Mouse (Mus musculus) liver, embryonic 12.5 days (tissue): ENCODE results near the gene Cer1. TPM values are rescaled to one million over a fixed set of nuclear protein-coding genes. Genes with fewer than 3 reads are reported as not detected.

Experiments
- ATAC-seq: fragments of 200-750 bp; cut with Nextera tagmentation; 2 replicates; pipeline ENCODE4 v1.8.0; 2017; ENCODE audit warnings: moderate number of reproducible peaks, mild to moderate bottlenecking, moderate library complexity
- H3K27ac ChIP-seq: fragments of 300-500 bp; sonication (generic); 2 replicates; pipeline ENCODE4 v1.5.1; 2016; ENCODE audit warnings: mild to moderate bottlenecking
- H3K27me3 ChIP-seq: fragments of 300-500 bp; sonication (generic); replicated peaks from 2 replicates; pipeline ENCODE4 v1.6.1; 2016; ENCODE audit warnings: mild to moderate bottlenecking, moderate library complexity
- H3K36me3 ChIP-seq: fragments of 300-500 bp; sonication (generic); 2 replicates; pipeline ENCODE4 v1.6.1; 2016; ENCODE audit warnings: mild to moderate bottlenecking, moderate library complexity
- H3K4me1 ChIP-seq: fragments of 300-500 bp; sonication (generic); 2 replicates; pipeline ENCODE4 v1.6.1; 2016
- H3K4me2 ChIP-seq: fragments of 300-500 bp; sonication (generic); 2 replicates; pipeline ENCODE4 v1.6.1; 2016; ENCODE audit warnings: mild to moderate bottlenecking, moderate library complexity
- H3K4me3 ChIP-seq: fragments of 300-500 bp; sonication (generic); 2 replicates; pipeline ENCODE4 v1.5.1; 2016; ENCODE audit warnings: mild to moderate bottlenecking, moderate library complexity
- H3K9ac ChIP-seq: fragments of 300-500 bp; sonication (generic); 2 replicates; pipeline ENCODE4 v1.6.1; 2016; ENCODE audit warnings: mild to moderate bottlenecking, moderate library complexity
- H3K9me3 ChIP-seq: fragments of 300-500 bp; sonication (generic); replicated peaks from 2 replicates; pipeline ENCODE4 v1.6.1; 2016; ENCODE audit warnings: mild to moderate bottlenecking, moderate library complexity
- WGBS: fragments of 180-500 bp; shearing (Covaris S2); methylation state at CpG from one replicate; pipeline ENCODE4 v1.1.7; 2016; ENCODE audit not compliant: insufficient replicate concordance; 5-methylcytosine and 5-hydroxymethylcytosine counted together
- polyA plus RNA-seq: library from polyadenylated mRNA; unstranded; fragments of >200 nt; fragmentation: Nextera tagmentation; extraction: Ambion mirVana; gene quantifications from 2 replicates; pipeline ENCODE4 v1.2.1, GENCODE M21; 2016

The Cer1 gene
- polyA plus RNA-seq, 1 experiment from 2014 or later = not detected

DNA sequence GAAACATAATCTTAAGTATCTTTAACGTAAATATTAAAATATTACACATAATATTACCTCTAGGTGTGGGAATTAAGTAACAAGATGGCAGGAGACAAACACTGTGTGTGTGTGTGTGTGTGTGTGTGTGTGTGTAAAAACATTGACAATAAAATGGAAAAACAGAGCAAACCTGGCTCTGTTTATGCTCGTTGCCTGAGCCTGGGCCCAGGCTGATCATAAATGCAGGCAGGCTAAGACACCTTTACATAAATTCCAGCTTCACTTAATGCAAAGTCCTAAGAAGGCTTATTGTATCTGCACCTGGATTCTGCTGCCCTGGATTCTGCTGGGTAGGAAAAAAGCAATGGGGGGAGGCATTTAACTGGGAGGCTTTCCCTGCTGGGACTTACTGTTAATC is 6.6 kb upstream of the Cer1 start:
- WGBS = 72% methylated on average over 2 of the region's 2 CpGs
- Histone ChIP-seq H3K4me1 (no peaks in the 10 kb centered on the region), H3K9ac (no peak overlapping the region), H3K4me2 (no peak overlapping the region), H3K36me3 (no peaks in the 10 kb centered on the region), H3K27me3 (no peaks in the 10 kb centered on the region), H3K9me3 (no peaks in the 10 kb centered on the region), H3K27ac (no peak overlapping the region), H3K4me3 (no peak overlapping the region)
- ATAC-seq = no peak

DNA sequence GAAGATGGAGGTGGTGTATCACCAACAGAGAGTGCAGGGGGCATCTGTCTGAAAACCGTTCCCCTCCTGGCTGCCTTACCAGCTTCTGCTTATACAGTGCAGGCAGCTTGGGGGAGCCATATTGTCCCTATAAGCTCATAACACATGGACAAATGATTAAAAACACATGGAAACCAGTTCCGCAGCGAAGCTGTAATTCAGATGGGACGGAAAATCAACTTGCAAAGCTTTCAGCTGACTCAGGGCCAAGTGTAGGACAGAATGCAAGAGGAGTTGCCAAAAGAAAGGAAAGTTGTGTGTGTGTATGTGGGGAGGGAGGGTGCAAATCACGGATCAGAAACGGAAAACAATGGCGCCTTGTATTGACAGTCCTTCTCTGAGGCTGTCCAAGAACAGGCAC is 6.1 kb upstream of the Cer1 start:
- H3K4me2 ChIP-seq = no peak overlapping the region
- no peaks in the 10 kb centered on the region for H3K9me3 ChIP-seq
- H3K36me3 ChIP-seq = no peaks in the 10 kb centered on the region
- no peak for ATAC-seq
- H3K27ac ChIP-seq = no peak overlapping the region
- no peak overlapping the region for H3K4me3 ChIP-seq
- no peaks in the 10 kb centered on the region for H3K27me3 ChIP-seq
- H3K4me1 ChIP-seq = no peaks in the 10 kb centered on the region
- no peak overlapping the region for H3K9ac ChIP-seq
- WGBS = 77% methylated on average over 7 of the region's 7 CpGs

DNA sequence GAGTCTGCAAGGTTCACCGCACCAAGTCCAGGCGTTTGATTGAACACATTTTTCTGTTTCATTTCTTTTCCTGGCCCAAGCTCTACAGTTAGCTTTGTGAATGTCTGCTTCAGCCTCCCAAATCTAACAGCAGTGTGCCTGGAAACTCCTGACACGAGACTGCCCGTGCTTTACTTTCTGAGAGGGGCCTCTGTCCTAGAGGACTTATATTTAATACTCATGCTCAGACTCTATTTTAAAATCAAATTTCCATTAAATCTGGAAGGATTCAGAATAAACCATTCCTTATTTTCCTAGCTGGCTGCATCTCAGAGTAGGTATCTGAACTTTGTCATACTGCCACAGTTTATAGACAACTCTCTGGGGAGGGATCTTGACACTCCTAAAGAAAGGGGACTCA is 5.6 kb upstream of the Cer1 start:
- H3K9me3 ChIP-seq = no peaks in the 10 kb centered on the region
- H3K4me1 ChIP-seq = no peaks in the 10 kb centered on the region
- H3K27ac ChIP-seq = no peak overlapping the region
- no peaks in the 10 kb centered on the region for H3K27me3 ChIP-seq
- no peak overlapping the region for H3K4me2 ChIP-seq
- H3K36me3 ChIP-seq = no peaks in the 10 kb centered on the region
- ATAC-seq = no peak
- whole genome bisulfite sequencing = 74% methylated on average over 4 of the region's 4 CpGs
- H3K4me3 ChIP-seq = no peak overlapping the region
- H3K9ac ChIP-seq = no peak overlapping the region

DNA sequence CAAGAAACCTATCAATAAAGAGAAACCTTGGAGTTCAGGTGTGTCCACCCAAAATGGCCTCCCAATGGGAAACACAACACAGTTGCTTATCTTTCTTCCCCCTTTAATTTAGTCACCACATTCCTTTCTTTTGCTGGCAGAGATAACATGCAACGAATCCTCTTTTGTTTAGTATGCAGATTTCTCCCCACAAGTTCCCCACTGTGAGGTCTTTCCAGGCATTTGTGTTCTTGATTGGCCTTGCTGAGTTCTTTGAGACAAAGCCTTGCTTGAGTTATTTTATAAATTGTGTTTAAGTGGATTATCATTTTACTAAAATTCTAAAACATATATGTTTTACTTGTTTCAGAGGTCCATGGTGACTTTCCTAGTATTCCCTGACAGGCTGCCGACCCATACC is 1.2 kb upstream of the Cer1 start:
- ATAC-seq = no peak
- H3K4me1 ChIP-seq = no peaks in the 10 kb centered on the region
- H3K27ac ChIP-seq = no peak overlapping the region
- H3K4me3 ChIP-seq = no peak overlapping the region
- H3K36me3 ChIP-seq = no peaks in the 10 kb centered on the region
- no peaks in the 10 kb centered on the region for H3K9me3 ChIP-seq
- no peak overlapping the region for H3K9ac ChIP-seq
- no peaks in the 10 kb centered on the region for H3K27me3 ChIP-seq
- 45% methylated on average over 2 of the region's 2 CpGs for WGBS
- no peak overlapping the region for H3K4me2 ChIP-seq

DNA sequence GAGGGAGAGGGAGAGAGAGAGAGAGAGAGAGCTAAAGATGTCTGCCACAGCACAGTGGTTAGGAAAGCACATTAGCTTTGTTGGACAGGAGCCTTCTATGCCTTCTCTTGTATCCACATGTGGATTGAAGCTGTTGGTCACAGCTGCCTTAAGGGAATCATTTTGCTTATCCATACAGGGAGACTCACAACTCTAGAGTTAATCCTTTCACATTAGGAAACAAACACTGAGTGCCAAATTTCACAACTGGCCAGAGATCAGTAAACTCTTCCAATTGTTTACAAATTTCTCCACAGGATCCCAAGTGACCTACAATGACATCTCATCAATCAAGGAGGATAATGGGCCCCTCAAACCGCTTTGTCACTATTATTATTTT is 576 bp upstream of the Cer1 start:
- H3K4me1 ChIP-seq = no peaks in the 10 kb centered on the region
- no peak for ATAC-seq
- H3K4me2 ChIP-seq = no peak overlapping the region
- H3K36me3 ChIP-seq = no peaks in the 10 kb centered on the region
- WGBS = 42% methylated on average over 1 of the region's 1 CpGs
- H3K27ac ChIP-seq = no peak overlapping the region
- H3K9ac ChIP-seq = no peak overlapping the region
- H3K9me3 ChIP-seq = no peaks in the 10 kb centered on the region
- no peak overlapping the region for H3K4me3 ChIP-seq
- H3K27me3 ChIP-seq = no peaks in the 10 kb centered on the region

DNA sequence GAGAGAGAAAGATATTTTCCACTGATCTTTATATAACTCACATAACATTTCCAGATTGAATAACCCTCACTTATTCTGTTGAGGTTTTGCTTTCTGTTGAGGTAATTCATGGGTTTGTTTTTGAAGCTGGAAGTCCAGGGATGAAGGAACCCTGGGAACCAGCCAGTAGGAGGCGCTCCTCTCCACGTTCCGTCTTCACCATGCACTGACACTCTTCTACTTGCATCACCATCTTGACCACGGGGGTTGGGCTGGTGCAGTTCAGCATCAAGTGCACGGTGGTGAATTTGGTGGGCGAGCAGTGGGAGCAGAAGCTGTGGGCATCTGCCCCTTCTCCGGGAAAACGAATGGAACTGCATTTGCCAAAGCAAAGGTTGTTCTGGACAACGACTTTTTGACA is 2.4 kb downstream of the Cer1 start:
- Histone ChIP-seq H3K27ac (no peak overlapping the region), H3K4me3 (no peak overlapping the region), H3K9me3 (no peaks in the 10 kb centered on the region), H3K9ac (no peak overlapping the region), H3K4me2 (no peak overlapping the region), H3K4me1 (no peaks in the 10 kb centered on the region), H3K36me3 (no peaks in the 10 kb centered on the region), H3K27me3 (no peaks in the 10 kb centered on the region)
- WGBS = 71% methylated on average over 9 of the region's 9 CpGs
- ATAC-seq = no peak

DNA sequence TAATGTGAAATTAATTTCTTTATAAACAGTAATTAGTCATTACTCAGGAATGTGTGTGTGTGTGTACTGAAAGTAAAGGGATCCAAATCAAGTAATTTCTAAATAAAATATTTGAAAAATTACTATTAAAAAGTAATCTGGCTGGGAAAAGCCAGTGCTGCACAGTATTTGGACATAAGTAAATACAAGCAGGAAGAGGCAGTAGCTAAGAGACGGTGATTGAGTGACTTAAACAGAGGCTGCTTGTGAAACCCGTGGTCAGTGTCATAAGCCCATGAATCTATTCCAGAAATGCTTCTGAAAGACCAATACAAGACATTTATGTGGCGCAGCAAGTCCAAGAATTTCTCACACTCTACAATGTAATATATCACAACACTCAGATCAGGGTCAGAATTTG is 3.6 kb downstream of the Cer1 start:
- WGBS = 61% methylated on average over 3 of the region's 3 CpGs
- no peak for ATAC-seq
- no peak overlapping the region for H3K4me3 ChIP-seq
- H3K9ac ChIP-seq = no peak overlapping the region
- no peaks in the 10 kb centered on the region for H3K4me1 ChIP-seq
- no peaks in the 10 kb centered on the region for H3K27me3 ChIP-seq
- no peaks in the 10 kb centered on the region for H3K9me3 ChIP-seq
- H3K36me3 ChIP-seq = no peaks in the 10 kb centered on the region
- H3K4me2 ChIP-seq = no peak overlapping the region
- H3K27ac ChIP-seq = no peak overlapping the region

DNA sequence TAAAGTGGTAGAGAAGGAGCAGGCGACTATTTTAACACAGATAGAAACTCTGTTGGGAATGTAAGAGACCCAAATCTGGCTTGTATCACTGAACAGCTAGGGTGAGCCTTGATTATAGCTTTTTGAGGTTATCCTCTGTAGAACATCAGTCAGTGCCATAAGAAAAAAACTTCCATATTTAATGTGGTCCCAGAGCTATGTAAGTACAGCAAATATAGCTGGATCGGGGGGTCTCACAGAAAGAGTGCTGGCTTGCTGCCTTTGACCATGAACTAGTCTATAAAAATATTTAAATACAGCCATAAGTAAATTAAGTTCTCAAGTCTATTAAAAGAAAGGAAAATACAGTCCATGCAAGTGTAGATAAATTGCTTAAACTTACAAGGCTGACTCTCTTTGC is 4.7 kb downstream of the Cer1 start:
- H3K4me3 ChIP-seq = no peak overlapping the region
- H3K36me3 ChIP-seq = no peaks in the 10 kb centered on the region
- no peak overlapping the region for H3K27ac ChIP-seq
- WGBS = 62% methylated on average over 2 of the region's 2 CpGs
- no peaks in the 10 kb centered on the region for H3K27me3 ChIP-seq
- no peak overlapping the region for H3K9ac ChIP-seq
- ATAC-seq = no peak
- no peaks in the 10 kb centered on the region for H3K4me1 ChIP-seq
- no peaks in the 10 kb centered on the region for H3K9me3 ChIP-seq
- H3K4me2 ChIP-seq = no peak overlapping the region

DNA sequence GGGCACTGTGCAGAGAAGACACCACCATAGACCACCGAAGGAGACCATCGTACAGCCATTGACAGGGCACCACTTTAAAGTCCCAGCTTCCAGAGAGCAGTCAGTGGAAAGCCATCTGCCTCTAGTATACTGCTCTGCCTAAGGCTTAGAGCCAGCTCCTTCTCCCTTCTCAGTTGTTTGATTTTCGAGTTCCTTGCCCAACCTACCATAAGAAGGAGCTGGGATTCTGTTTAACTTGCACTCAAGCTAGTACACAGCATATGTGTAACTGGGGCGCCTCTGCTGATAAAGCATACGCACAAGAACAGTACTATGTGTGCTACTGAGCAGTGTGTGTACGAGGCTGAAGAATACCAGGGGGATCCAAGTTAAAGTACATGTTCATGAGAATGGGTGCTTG is 5.8 kb downstream of the Cer1 start:
- no peaks in the 10 kb centered on the region for H3K27me3 ChIP-seq
- no peaks in the 10 kb centered on the region for H3K36me3 ChIP-seq
- no peak overlapping the region for H3K9ac ChIP-seq
- H3K27ac ChIP-seq = no peak overlapping the region
- 68% methylated on average over 6 of the region's 6 CpGs for WGBS
- ATAC-seq = no peak
- no peaks in the 10 kb centered on the region for H3K9me3 ChIP-seq
- H3K4me3 ChIP-seq = no peak overlapping the region
- H3K4me1 ChIP-seq = no peaks in the 10 kb centered on the region
- no peak overlapping the region for H3K4me2 ChIP-seq

DNA sequence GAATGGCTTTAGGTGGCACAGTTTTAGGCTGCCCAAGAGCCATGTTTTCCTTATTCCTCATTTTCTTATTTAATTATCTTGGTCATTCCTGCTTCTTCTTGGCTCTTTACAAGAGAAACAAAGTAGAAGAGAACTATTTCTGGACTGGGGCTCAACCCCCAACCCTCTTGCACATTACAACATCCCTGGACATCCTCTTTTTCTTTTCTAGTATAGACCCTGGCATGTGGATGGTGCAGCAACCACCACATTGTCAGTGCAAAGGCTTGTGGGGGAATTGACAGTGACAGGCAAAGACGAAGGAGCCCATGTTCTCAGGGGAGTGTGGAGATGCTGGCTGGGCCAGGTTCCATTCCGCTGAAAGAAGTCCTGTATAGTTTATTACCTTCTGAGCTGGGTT is 8.3 kb downstream of the Cer1 start:
- no peaks in the 10 kb centered on the region for H3K9me3 ChIP-seq
- H3K4me3 ChIP-seq = no peak overlapping the region
- H3K27ac ChIP-seq = no peak overlapping the region
- H3K4me2 ChIP-seq = no peak overlapping the region
- no peaks in the 10 kb centered on the region for H3K4me1 ChIP-seq
- 47% methylated on average over 2 of the region's 2 CpGs for WGBS
- H3K36me3 ChIP-seq = no peaks in the 10 kb centered on the region
- no peaks in the 10 kb centered on the region for H3K27me3 ChIP-seq
- no peak for ATAC-seq
- H3K9ac ChIP-seq = no peak overlapping the region

DNA sequence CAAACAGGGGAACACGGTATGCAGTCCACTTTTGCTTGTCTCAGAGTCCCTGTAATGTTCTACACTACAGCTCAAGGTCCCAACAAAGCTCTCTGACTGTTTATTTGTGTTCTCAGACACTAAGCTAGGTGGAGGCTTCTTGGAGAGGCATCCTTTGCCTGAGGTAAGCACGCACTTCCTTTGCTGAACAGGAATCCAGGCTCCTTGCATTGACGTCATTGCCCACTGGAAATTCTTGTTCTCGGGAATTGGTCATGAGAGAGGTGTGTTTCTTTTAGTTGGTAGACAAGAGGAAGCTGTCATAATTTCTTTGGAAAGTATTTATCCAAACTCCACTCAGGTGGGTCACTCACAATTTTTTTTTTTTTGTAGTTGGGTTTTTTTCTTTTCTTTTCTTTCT is 9.4 kb downstream of the Cer1 start:
- no peak overlapping the region for H3K4me3 ChIP-seq
- H3K4me1 ChIP-seq = no peaks in the 10 kb centered on the region
- H3K9me3 ChIP-seq = no peaks in the 10 kb centered on the region
- no peak for ATAC-seq
- H3K36me3 ChIP-seq = no peaks in the 10 kb centered on the region
- WGBS = 62% methylated on average over 4 of the region's 4 CpGs
- H3K4me2 ChIP-seq = no peak overlapping the region
- no peak overlapping the region for H3K9ac ChIP-seq
- H3K27ac ChIP-seq = no peak overlapping the region
- no peaks in the 10 kb centered on the region for H3K27me3 ChIP-seq

DNA sequence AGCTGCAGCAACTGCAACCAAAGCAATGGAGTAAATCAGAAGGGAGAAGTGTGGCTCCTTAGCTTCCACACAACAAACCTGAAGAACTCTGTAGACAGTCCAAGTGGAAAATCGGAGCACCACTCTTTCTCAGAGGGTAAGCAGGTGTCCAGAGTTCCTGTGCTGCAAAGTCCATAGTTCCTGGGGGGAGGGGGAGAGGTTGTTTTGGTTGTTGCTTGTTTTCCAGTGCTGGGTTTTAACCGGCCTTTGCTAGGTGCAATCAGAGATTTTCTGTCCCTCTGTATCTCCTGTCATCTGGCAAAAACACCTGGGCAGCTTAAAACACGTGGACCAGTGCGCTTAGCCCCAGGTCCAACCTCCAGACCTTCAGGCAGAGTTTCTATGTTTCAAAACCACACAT is 10.2 kb downstream of the Cer1 start:
- Histone ChIP-seq H3K27me3 (no peaks in the 10 kb centered on the region), H3K9ac (no peak overlapping the region), H3K36me3 (no peaks in the 10 kb centered on the region), H3K4me1 (no peaks in the 10 kb centered on the region), H3K9me3 (no peaks in the 10 kb centered on the region), H3K4me2 (no peak overlapping the region), H3K4me3 (no peak overlapping the region), H3K27ac (no peak overlapping the region)
- ATAC-seq = no peak
- WGBS = 49% methylated on average over 4 of the region's 4 CpGs

DNA sequence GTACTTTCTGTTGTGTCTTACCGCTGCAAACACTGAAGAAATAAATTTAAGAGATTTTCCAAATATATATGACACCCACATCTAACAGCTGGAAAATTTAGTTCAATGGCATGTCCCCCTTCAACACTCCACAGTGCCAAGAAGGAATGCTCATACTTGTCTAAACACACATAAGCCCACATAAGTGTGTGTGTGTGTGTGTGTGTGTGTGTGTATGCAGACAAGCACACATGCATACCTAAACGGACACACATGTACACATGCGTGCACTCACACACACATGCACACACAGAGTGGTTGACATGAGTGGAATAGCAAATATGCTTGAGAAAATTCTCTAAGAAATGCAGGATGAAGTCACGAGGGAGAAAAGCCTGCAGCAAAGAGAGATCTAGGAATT is 12.4 kb downstream of the Cer1 start:
- Histone ChIP-seq H3K9ac (no peak overlapping the region), H3K9me3 (no peaks in the 10 kb centered on the region), H3K4me3 (no peak overlapping the region), H3K4me1 (no peaks in the 10 kb centered on the region), H3K27ac (no peak overlapping the region), H3K27me3 (no peaks in the 10 kb centered on the region), H3K36me3 (no peaks in the 10 kb centered on the region), H3K4me2 (no peak overlapping the region)
- no peak for ATAC-seq
- WGBS = 73% methylated on average over 4 of the region's 4 CpGs
